1 mouse cellular context compared by ENCODE assay signal in genomic region chr4:133250609-133251008, GRCm38 (mm10).
TF ChIP-seq lines count a peak whose summit lies in the region.

No protein-coding gene starts in this region.

TF ChIP-seq in MEL, 35 proteins besides CTCF, POLR2A, EP300 and RAD21 (continued from another document):
- TF ChIP-seq JUND (IDR thresholded peaks at IDR 0.05; ENCODE audit: low read depth, low read length) (no peak), MAFK (IDR thresholded peaks at IDR 0.05; ENCODE audit: borderline replicate concordance, low read depth, low read length) (no peak), MEF2A (IDR thresholded peaks at IDR 0.05; ENCODE audit: extremely low read depth, insufficient replicate concordance, low read depth, low read length, poor library complexity, severe bottlenecking) (no peak), ZNF384 (IDR thresholded peaks at IDR 0.05; ENCODE audit: low read depth, low read length) (no peak), ETS1 (IDR thresholded peaks at IDR 0.05; ENCODE audit: low read depth, low read length) (no peak), TAL1 (IDR thresholded peaks at IDR 0.05; ENCODE audit: low read length) (no peak), ELF1 (IDR thresholded peaks at IDR 0.05; ENCODE audit: low read depth, low read length) (0 out of 2 replicates have a peak, but pooled peaks have one; percentile 30), SMC3 (IDR thresholded peaks at IDR 0.05; ENCODE audit: low read depth, low read length) (peak; percentile 89), TBP (IDR thresholded peaks at IDR 0.05; ENCODE audit: low read depth, low read length) (no peak), SIN3A (IDR thresholded peaks at IDR 0.05; ENCODE audit: low read length) (peak; percentile 68), ZMIZ1 (IDR thresholded peaks at IDR 0.05; ENCODE audit: low read depth, low read length) (no peak), RCOR1 (IDR thresholded peaks at IDR 0.05; ENCODE audit: low read depth, low read length) (no peak), TCF12 (IDR thresholded peaks at IDR 0.05; ENCODE audit: low read depth, low read length) (0 out of 2 replicates have a peak, but pooled peaks have one; percentile 14)
